Mouse (Mus musculus) liver, embryonic 13.5 days (tissue): ENCODE measurements around the gene Car14. TPM values are rescaled to one million over a fixed set of nuclear protein-coding genes. Genes with fewer than 3 reads are reported as not detected.
A peak's percentile ranks its signal among the peaks of the same experiment; 100 is the strongest.
"Not testable (repeated sequence)": the region's sequence is repeated elsewhere in the genome, so short reads cannot be mapped to it uniquely, and the experiment has no call there.

Experiments used
- ATAC-seq: fragments of 200-750 bp; cut with Nextera tagmentation; 2 replicates; pipeline ENCODE4 v1.8.0; 2017; ENCODE audit warnings: low read depth, mild to moderate bottlenecking, moderate number of reproducible peaks, moderate library complexity
- DNase-seq: peaks from one replicate; pipeline ENCODE4 v3.0.0; 2022
- H3K27ac ChIP-seq: fragments of 300-500 bp; sonication (generic); 2 replicates; pipeline ENCODE4 v1.5.1; 2015; ENCODE audit warnings: moderate library complexity, mild to moderate bottlenecking, inconsistent platforms
- H3K27me3 ChIP-seq: fragments of 300-500 bp; sonication (generic); 2 replicates; pipeline ENCODE4 v1.6.1; 2015; ENCODE audit warnings: mild to moderate bottlenecking, inconsistent platforms
- H3K36me3 ChIP-seq: fragments of 300-500 bp; sonication (generic); 2 replicates; pipeline ENCODE4 v1.6.1; 2015; ENCODE audit warnings: mild to moderate bottlenecking, inconsistent platforms
- H3K4me1 ChIP-seq: fragments of 300-500 bp; sonication (generic); replicated peaks from 2 replicates; pipeline ENCODE4 v1.6.1; 2015; ENCODE audit warnings: inconsistent platforms
- H3K4me2 ChIP-seq: fragments of 300-500 bp; sonication (generic); 2 replicates; pipeline ENCODE4 v1.6.1; 2015; ENCODE audit warnings: inconsistent platforms, mild to moderate bottlenecking, moderate library complexity
- H3K4me3 ChIP-seq: fragments of 300-500 bp; sonication (generic); replicated peaks from 2 replicates; pipeline ENCODE4 v1.5.1; 2015; ENCODE audit warnings: mild to moderate bottlenecking, inconsistent platforms
- H3K9ac ChIP-seq: fragments of 300-500 bp; sonication (generic); 2 replicates; pipeline ENCODE4 v1.6.1; 2015; ENCODE audit warnings: mild to moderate bottlenecking, inconsistent platforms
- H3K9me3 ChIP-seq: fragments of 300-500 bp; sonication (generic); replicated peaks from 2 replicates; pipeline ENCODE4 v1.6.1; 2016; ENCODE audit warnings: inconsistent platforms
- WGBS: fragments of 180-500 bp; shearing (Covaris S2); methylation state at CpG from one replicate; pipeline ENCODE4 v1.1.7; 2015; ENCODE audit not compliant: insufficient replicate concordance; 5-methylcytosine and 5-hydroxymethylcytosine counted together
- polyA plus RNA-seq: library from polyadenylated mRNA; unstranded; fragments of >200 nt; fragmentation: Nextera tagmentation; extraction: Ambion mirVana; gene quantifications from 2 replicates; pipeline ENCODE4 v1.2.1, GENCODE M21; 2015

Gene Car14
- polyA plus RNA-seq, 1 experiment from 2014 or later: 10.8 TPM

- Histone ChIP-seq H3K4me2 (no peak overlapping the region), H3K36me3 (no peaks in the 10 kb centered on the region), H3K4me1 (peaks cover 8% of the 10 kb centered on the region), H3K27me3 (no peaks in the 10 kb centered on the region; the same call in 1 of the 2 replicates), H3K9ac (no peak overlapping the region), H3K4me3 (no peak overlapping the region), H3K27ac (no peak overlapping the region), H3K9me3 (no peaks in the 10 kb centered on the region)
- WGBS: 32% methylated on average over 4 of the region's 4 CpGs
- no peak for ATAC-seq
- no peak for DNase-seq
Measured at GRCm38 (mm10) chr3:95924185-95924584, 19.7 kb upstream of the Car14 start.

- H3K4me2 ChIP-seq, ATAC-seq, H3K27me3 ChIP-seq, H3K36me3 ChIP-seq, H3K9ac ChIP-seq, H3K4me1 ChIP-seq, H3K9me3 ChIP-seq, H3K4me3 ChIP-seq, H3K27ac ChIP-seq, DNase-seq: not testable (repeated sequence)
- WGBS: 61% methylated on average over 7 of the region's 7 CpGs
Measured at GRCm38 (mm10) chr3:95923429-95923828, 18.9 kb upstream of the Car14 start.

GRCm38 (mm10) chr3:95920532-95920931 lies 16.0 kb upstream of the Car14 start:
- H3K9me3 ChIP-seq, ATAC-seq, H3K4me2 ChIP-seq, H3K4me1 ChIP-seq, H3K4me3 ChIP-seq, H3K27ac ChIP-seq, H3K36me3 ChIP-seq, DNase-seq, H3K9ac ChIP-seq, H3K27me3 ChIP-seq: not testable (repeated sequence)
- WGBS: 72% methylated on average over 2 of the region's 2 CpGs

GRCm38 (mm10) chr3:95916760-95917159 lies 12.3 kb upstream of the Car14 start:
- no peak overlapping the region for H3K4me2 ChIP-seq
- 50% methylated on average over 7 of the region's 7 CpGs for WGBS

GRCm38 (mm10) chr3:95914706-95915105 lies 10.2 kb upstream of the Car14 start:
- H3K9ac ChIP-seq: no peak overlapping the region
- H3K4me3 ChIP-seq: no peak overlapping the region
- DNase-seq (no peak), ATAC-seq (no peak)
- WGBS: 12% methylated on average over 4 of the region's 4 CpGs
- H3K4me2 ChIP-seq: no peak overlapping the region
- H3K36me3 ChIP-seq: no peaks in the 10 kb centered on the region
- peaks cover under 1% of the 10 kb centered on the region; the same call in 1 of the 2 replicates for H3K27me3 ChIP-seq
- peaks cover 5% of the 10 kb centered on the region; the same call in 1 of the 2 replicates for H3K4me1 ChIP-seq
- no peaks in the 10 kb centered on the region for H3K9me3 ChIP-seq
- no peak overlapping the region for H3K27ac ChIP-seq

More at GRCm38 (mm10) chr3:95916760-95917159, 12.3 kb upstream of the Car14 start:
- H3K4me3 ChIP-seq: no peak overlapping the region
- no peak overlapping the region for H3K9ac ChIP-seq
- H3K27me3 ChIP-seq: no peaks in the 10 kb centered on the region; the same call in 1 of the 2 replicates
- no peak for DNase-seq
- H3K9me3 ChIP-seq: no peaks in the 10 kb centered on the region
- peaks cover 5% of the 10 kb centered on the region; the same call in 1 of the 2 replicates for H3K4me1 ChIP-seq
- no peak overlapping the region for H3K27ac ChIP-seq
- no peak for ATAC-seq
- no peaks in the 10 kb centered on the region for H3K36me3 ChIP-seq

- no peak overlapping the region for H3K4me3 ChIP-seq
- peaks cover 28% of the 10 kb centered on the region for H3K4me1 ChIP-seq
- H3K27ac ChIP-seq: no peak overlapping the region
- H3K9ac ChIP-seq: no peak overlapping the region
- no peak for ATAC-seq
- DNase-seq: no peak
- H3K27me3 ChIP-seq: peaks cover 69% of the 10 kb centered on the region
- no peak overlapping the region for H3K4me2 ChIP-seq
- no peaks in the 10 kb centered on the region for H3K9me3 ChIP-seq
- H3K36me3 ChIP-seq: no peaks in the 10 kb centered on the region
- 36% methylated on average over 4 of the region's 4 CpGs for WGBS
Measured at GRCm38 (mm10) chr3:95907613-95908012, 3.1 kb upstream of the Car14 start.

- peak overlapping the region; percentile 64 for H3K4me2 ChIP-seq
- peaks cover 30% of the 10 kb centered on the region for H3K4me1 ChIP-seq
- no peaks in the 10 kb centered on the region for H3K36me3 ChIP-seq
- H3K27me3 ChIP-seq: peaks cover 77% of the 10 kb centered on the region
- DNase-seq (no peak), ATAC-seq (no peak)
- 0% methylated on average over 12 of the region's 12 CpGs for WGBS
- no peaks in the 10 kb centered on the region for H3K9me3 ChIP-seq
- peak overlapping the region; percentile 18; the same call in 1 of the 2 replicates for H3K9ac ChIP-seq
- H3K27ac ChIP-seq: no peak overlapping the region
- peak overlapping the region; percentile 47 for H3K4me3 ChIP-seq
Measured at GRCm38 (mm10) chr3:95906860-95907259, 2.4 kb upstream of the Car14 start.

- H3K27ac ChIP-seq: no peak overlapping the region
- under 1% methylated on average over 12 of the region's 12 CpGs for WGBS
- peaks cover 38% of the 10 kb centered on the region for H3K4me1 ChIP-seq
- no peak for DNase-seq
- no peak for ATAC-seq
- no peaks in the 10 kb centered on the region for H3K36me3 ChIP-seq
- no peaks in the 10 kb centered on the region for H3K9me3 ChIP-seq
- no peak overlapping the region for H3K9ac ChIP-seq
- peaks cover 85% of the 10 kb centered on the region for H3K27me3 ChIP-seq
- H3K4me3 ChIP-seq: peak overlapping the region; percentile 47
- peak overlapping the region; percentile 64 for H3K4me2 ChIP-seq
Measured at GRCm38 (mm10) chr3:95905940-95906492, 1.5 kb upstream of the Car14 start.

- Histone ChIP-seq H3K9me3 (no peaks in the 10 kb centered on the region), H3K4me1 (peaks cover 38% of the 10 kb centered on the region), H3K4me2 (peak overlapping the region; percentile 64), H3K27me3 (peaks cover 88% of the 10 kb centered on the region), H3K9ac (peak overlapping the region; percentile 29; the same call in 1 of the 2 replicates), H3K4me3 (peak overlapping the region; percentile 41), H3K27ac (peak overlapping the region; percentile 70), H3K36me3 (no peaks in the 10 kb centered on the region)
- 1% methylated on average over 18 of the region's 18 CpGs for WGBS
- DNase-seq (no peak), ATAC-seq (peak; percentile 37; the same call in 1 of the 2 replicates)
Measured at GRCm38 (mm10) chr3:95905146-95905939, 852 bp upstream of the Car14 start.

GRCm38 (mm10) chr3:95903753-95904502 lies 563 bp downstream of the Car14 start:
- Histone ChIP-seq H3K9me3 (no peaks in the 10 kb centered on the region), H3K27me3 (peaks cover 83% of the 10 kb centered on the region), H3K4me3 (peak overlapping the region; percentile 41), H3K4me1 (peaks cover 40% of the 10 kb centered on the region), H3K36me3 (0 out of 2 replicates have a peak, but pooled peaks cover under 1% of the 10 kb centered on the region), H3K27ac (peak overlapping the region; percentile 70), H3K9ac (peak overlapping the region; percentile 52; the same call in 1 of the 2 replicates), H3K4me2 (peak overlapping the region; percentile 64)
- DNase-seq (no peak), ATAC-seq (peak; percentile 70)
- 11% methylated on average over 15 of the region's 15 CpGs for WGBS

GRCm38 (mm10) chr3:95902643-95903042 lies 1.8 kb downstream of the Car14 start:
- no peaks in the 10 kb centered on the region for H3K9me3 ChIP-seq
- peak overlapping the region; percentile 70; the same call in 1 of the 2 replicates for H3K27ac ChIP-seq
- 0 out of 2 replicates have a peak, but pooled peaks cover 2% of the 10 kb centered on the region for H3K36me3 ChIP-seq
- WGBS: 30% methylated on average over 6 of the region's 6 CpGs
- DNase-seq (no peak), ATAC-seq (no peak)
- peaks cover 72% of the 10 kb centered on the region for H3K27me3 ChIP-seq
- H3K4me1 ChIP-seq: peaks cover 41% of the 10 kb centered on the region
- H3K9ac ChIP-seq: no peak overlapping the region
- H3K4me3 ChIP-seq: no peak overlapping the region
- H3K4me2 ChIP-seq: no peak overlapping the region
